Mouse (Mus musculus) ES-E14 (cell line): ENCODE data around the gene Vangl1. TPM values are rescaled to one million over a fixed set of nuclear protein-coding genes. Genes with fewer than 3 reads are reported as not detected.

Source experiments
- DNase-seq: peaks from one replicate; pipeline ENCODE4 v3.0.0-alpha.2; 2013; ENCODE audit warnings: low read depth, low spot score
- H3K27ac ChIP-seq: 2 replicates; pipeline ENCODE4 v1.5.1; 2012; ENCODE audit warnings: low read depth, mild to moderate bottlenecking, low read length, moderate library complexity, mixed read lengths; ENCODE audit not compliant: poor library complexity, insufficient read depth, severe bottlenecking
- H3K36me3 ChIP-seq: 2 replicates; pipeline ENCODE4 v1.6.1; 2012; ENCODE audit warnings: mild to moderate bottlenecking, low read length, moderate library complexity, mixed read lengths; ENCODE audit not compliant: control insufficient read depth, poor library complexity, insufficient read depth, severe bottlenecking
- H3K4me1 ChIP-seq, 2 experiments: fragments of 150-350 bp in 1 of 2; sonication (generic) in 1 of 2; 2 replicates each; pipeline ENCODE4 v1.6.1; 2012; ENCODE audit warnings: low read length in 2 of 2, mild to moderate bottlenecking in 1 of 2, mixed read lengths in 1 of 2; ENCODE audit not compliant: control insufficient read depth in 2 of 2, insufficient read depth in 2 of 2, poor library complexity in 1 of 2
- H3K4me3 ChIP-seq, 2 experiments: fragments of 150-350 bp in 1 of 2; sonication (generic) in 1 of 2; 2 replicates each; pipeline ENCODE4 v1.5.1; 2012; ENCODE audit warnings: low read length in 2 of 2, low read depth in 1 of 2, mild to moderate bottlenecking in 1 of 2, mixed read lengths in 1 of 2; ENCODE audit not compliant: insufficient read depth in 1 of 2, poor library complexity in 1 of 2, severe bottlenecking in 1 of 2
- H3K9ac ChIP-seq: 2 replicates; pipeline ENCODE4 v1.6.1; 2012; ENCODE audit warnings: low read depth, mild to moderate bottlenecking, low read length, mixed read lengths; ENCODE audit not compliant: poor library complexity, insufficient read depth, severe bottlenecking
- H3K9me3 ChIP-seq: fragments of 150-350 bp; sonication (generic); 2 replicates; pipeline ENCODE4 v1.6.1; 2012; ENCODE audit warnings: low read depth, mild to moderate bottlenecking, low read length; ENCODE audit not compliant: control insufficient read depth, insufficient read depth
- CHD2 ChIP-seq: IDR thresholded peaks from 2 replicates; pipeline ENCODE4 v1.6.1; 2014; ENCODE audit warnings: mild to moderate bottlenecking, low read depth, low read length, inconsistent platforms
- HCFC1 ChIP-seq: IDR thresholded peaks from 2 replicates; pipeline ENCODE4 v1.6.1; 2012; ENCODE audit warnings: low read length, inconsistent platforms, borderline replicate concordance; ENCODE audit not compliant: insufficient read depth
- MAFK ChIP-seq: IDR thresholded peaks from 2 replicates; pipeline ENCODE4 v1.6.1; 2014; ENCODE audit warnings: mild to moderate bottlenecking, low read depth, low read length, inconsistent platforms; ENCODE audit not compliant: insufficient read depth
- ZC3H11A ChIP-seq: IDR thresholded peaks from 2 replicates; pipeline ENCODE4 v1.6.1; 2012; ENCODE audit warnings: low read depth, mild to moderate bottlenecking, inconsistent platforms, low read length, borderline replicate concordance
- ZNF384 ChIP-seq: IDR thresholded peaks from 2 replicates; pipeline ENCODE4 v1.6.1; 2012; ENCODE audit warnings: low read depth, low read length, inconsistent platforms
- in situ Hi-C, 2 experiments: fragments of 600-800 bp; cut with MboI; formaldehyde crosslinking; loops; one replicate each; pipeline ENCODE4 v1.15.1; 2025; ENCODE audit warnings: low sequenced_read_pairs in 2 of 2, inconsistent platforms in 1 of 2; ENCODE audit not compliant: unreplicated experiment in 2 of 2
- total RNA-seq: library from RNA; depleted of rRNA; stranded (reverse); fragments of 300-350 nt; gene quantifications from 2 replicates; pipeline ENCODE4 v1.2.3, GENCODE M21; 2012

Vangl1 gene
- total RNA-seq, 1 experiment, result 119 TPM

DNA sequence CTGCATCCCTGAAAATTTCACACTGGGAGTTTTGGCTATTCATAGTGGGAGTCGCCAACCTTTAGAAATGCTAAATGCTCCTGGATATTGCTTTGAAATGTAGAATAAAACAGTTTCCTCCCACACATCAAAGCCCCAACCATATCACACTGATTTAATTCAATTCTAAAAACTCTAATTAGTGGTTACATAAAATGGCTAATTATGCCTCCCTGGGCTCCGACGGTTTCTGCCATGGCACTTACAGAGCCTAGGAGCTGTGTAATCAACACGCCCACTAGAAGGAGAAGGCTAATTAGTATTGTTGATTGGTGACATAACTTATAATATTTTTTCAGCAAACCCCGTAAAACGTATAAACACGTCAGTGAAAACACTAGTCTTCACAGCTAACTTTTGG is 1.4 kb downstream of the Vangl1 start:
- no peak for TF ChIP-seq ZNF384
- no peak for TF ChIP-seq MAFK
- TF ChIP-seq CHD2, result no peak
- no peak for TF ChIP-seq HCFC1
- no peak for TF ChIP-seq ZC3H11A
- H3K9me3 ChIP-seq, result no peaks in the 10 kb centered on the region
- DNase-seq, result no peak
- peak overlapping the region; percentile 93 to 96 for H3K4me3 ChIP-seq
- H3K4me1 ChIP-seq, result peaks cover 3 to 20% of the 10 kb centered on the region in 2 experiments
- H3K36me3 ChIP-seq, result no peaks in the 10 kb centered on the region
- in situ Hi-C loops, result no loop called here
- H3K9ac ChIP-seq, result peak overlapping the region; percentile 83; the same call in 1 of the 2 replicates
- H3K27ac ChIP-seq, result no peak overlapping the region

DNA sequence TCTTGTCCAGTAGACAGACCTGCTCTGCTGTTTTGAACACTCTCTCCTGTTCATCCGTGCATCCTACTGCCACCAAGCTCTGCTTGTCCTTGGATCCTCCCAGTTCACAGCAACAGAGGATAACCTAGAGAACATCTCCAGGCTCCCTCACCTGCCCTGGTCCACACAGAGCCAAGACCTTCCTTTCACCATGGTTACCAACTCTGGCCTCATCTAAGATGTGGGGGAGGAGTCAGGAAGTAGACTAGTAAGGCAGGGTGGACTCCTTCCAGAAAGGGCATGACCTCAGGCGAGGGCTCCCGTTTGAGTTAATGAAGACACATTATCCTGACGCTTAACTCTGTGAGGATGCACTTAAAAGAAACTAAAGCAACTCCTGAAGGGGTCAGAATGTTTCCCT is 4.5 kb downstream of the Vangl1 start:
- in situ Hi-C loops, result no loop called here
- no peak overlapping the region for H3K9ac ChIP-seq
- TF ChIP-seq CHD2, result no peak
- no peak for TF ChIP-seq ZC3H11A
- no peak for TF ChIP-seq MAFK
- no peak for TF ChIP-seq HCFC1
- no peak for TF ChIP-seq ZNF384
- no peak overlapping the region for H3K4me3 ChIP-seq
- DNase-seq, result no peak
- no peak overlapping the region for H3K27ac ChIP-seq
- H3K9me3 ChIP-seq, result no peaks in the 10 kb centered on the region
- H3K4me1 ChIP-seq, result peaks cover 11 to 21% of the 10 kb centered on the region in 2 experiments
- peaks cover 10% of the 10 kb centered on the region; the same call in 1 of the 2 replicates for H3K36me3 ChIP-seq

DNA sequence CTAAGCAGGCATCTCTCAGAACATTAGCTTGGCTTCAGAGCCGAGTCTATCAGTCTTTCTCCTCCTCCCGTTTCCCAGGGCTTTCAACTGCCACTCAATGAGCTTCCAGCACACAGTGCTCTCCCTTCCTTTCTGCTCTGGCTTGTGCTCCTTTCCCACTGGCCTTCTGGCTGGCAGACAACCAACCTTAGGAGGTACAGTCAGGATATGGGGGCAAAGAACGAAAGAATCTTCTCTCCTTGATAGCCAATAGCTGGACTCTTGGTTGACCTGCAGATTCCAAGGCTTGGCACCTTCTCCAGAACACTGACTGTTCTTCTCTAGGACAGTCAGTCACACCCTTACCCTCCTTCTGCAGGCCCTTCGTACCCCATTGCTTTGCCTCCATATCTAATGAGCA is 5.3 kb downstream of the Vangl1 start:
- Histone ChIP-seq H3K9me3 (no peaks in the 10 kb centered on the region), H3K4me1 (peaks cover 11 to 21% of the 10 kb centered on the region in 2 experiments), H3K9ac (no peak overlapping the region), H3K27ac (no peak overlapping the region), H3K36me3 (peaks cover 14% of the 10 kb centered on the region; the same call in 1 of the 2 replicates), H3K4me3 (no peak overlapping the region)
- TF ChIP-seq CHD2 (no peak), ZNF384 (no peak), HCFC1 (no peak), MAFK (no peak), ZC3H11A (no peak)
- in situ Hi-C loops, result no loop called here
- no peak for DNase-seq

DNA sequence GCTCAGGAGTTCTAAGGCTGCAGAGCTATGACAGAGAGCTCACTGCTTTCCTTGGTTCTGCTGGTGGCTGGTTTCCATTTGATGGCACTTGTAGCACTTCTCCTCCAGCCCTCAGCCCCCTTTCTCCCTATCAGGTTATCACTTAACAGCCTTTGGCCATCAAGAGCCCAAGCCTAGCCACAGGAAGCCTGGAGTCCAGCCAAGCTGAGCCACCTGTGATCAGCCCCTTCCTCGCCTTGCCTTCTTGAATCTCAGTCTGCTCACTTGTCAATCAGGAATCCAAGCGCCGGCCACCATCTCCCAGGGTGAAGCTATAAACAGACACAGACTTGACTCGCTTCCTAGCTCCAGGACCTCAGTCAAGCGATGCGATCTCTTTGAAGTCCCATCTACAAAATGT is 6.0 kb downstream of the Vangl1 start:
- in situ Hi-C loops, result no loop called here
- Histone ChIP-seq H3K9ac (no peak overlapping the region), H3K9me3 (no peaks in the 10 kb centered on the region), H3K27ac (no peak overlapping the region), H3K4me1 (peaks cover 11 to 24% of the 10 kb centered on the region in 2 experiments), H3K4me3 (no peak overlapping the region), H3K36me3 (peaks cover 20% of the 10 kb centered on the region; the same call in 1 of the 2 replicates)
- TF ChIP-seq CHD2, result no peak
- TF ChIP-seq ZC3H11A, result no peak
- no peak for TF ChIP-seq HCFC1
- no peak for DNase-seq

DNA sequence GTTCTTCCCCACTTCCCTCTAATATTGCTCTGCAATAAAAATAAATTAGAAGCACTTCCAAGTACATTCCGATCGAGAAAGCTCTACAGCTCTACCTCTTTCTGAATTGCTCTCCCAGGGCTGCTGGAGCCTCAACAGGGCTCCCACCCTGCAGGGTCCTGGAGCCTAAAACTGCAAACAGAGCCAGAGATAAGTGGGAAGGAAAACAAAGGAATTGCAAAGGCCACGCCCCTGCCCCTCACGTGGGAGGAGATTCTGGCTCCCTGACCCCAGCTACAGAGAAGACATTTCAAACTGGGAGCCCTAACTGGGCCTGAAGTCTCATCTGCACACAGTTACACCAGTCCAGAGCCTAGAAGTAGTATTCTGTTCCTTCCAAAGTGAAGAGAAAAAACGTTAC is 6.7 kb downstream of the Vangl1 start:
- peaks cover 26% of the 10 kb centered on the region; the same call in 1 of the 2 replicates for H3K36me3 ChIP-seq
- no peak for TF ChIP-seq CHD2
- TF ChIP-seq ZNF384, result no peak
- no peak for TF ChIP-seq MAFK
- TF ChIP-seq HCFC1, result no peak
- TF ChIP-seq ZC3H11A, result no peak
- no peak overlapping the region for H3K9ac ChIP-seq
- DNase-seq, result no peak
- peaks cover 11 to 24% of the 10 kb centered on the region in 2 experiments for H3K4me1 ChIP-seq
- no peak overlapping the region for H3K4me3 ChIP-seq
- no peak overlapping the region; the same call in 1 of the 2 replicates for H3K27ac ChIP-seq
- no peaks in the 10 kb centered on the region for H3K9me3 ChIP-seq
- in situ Hi-C loops, result no loop called here
